Mouse (Mus musculus) cerebellum, adult 18-20 months (tissue): ENCODE results near the gene Ddx28.
A peak's percentile ranks its signal among the peaks of the same experiment; 100 is the strongest.
"Not testable (repeated sequence)": the region's sequence is repeated elsewhere in the genome, so short reads cannot be mapped to it uniquely, and the experiment has no call there.

Experiments used
- DNase-seq, 2 experiments: peaks; one replicate each; pipeline ENCODE4 v3.0.0; 2021

Ddx28 gene

DNA sequence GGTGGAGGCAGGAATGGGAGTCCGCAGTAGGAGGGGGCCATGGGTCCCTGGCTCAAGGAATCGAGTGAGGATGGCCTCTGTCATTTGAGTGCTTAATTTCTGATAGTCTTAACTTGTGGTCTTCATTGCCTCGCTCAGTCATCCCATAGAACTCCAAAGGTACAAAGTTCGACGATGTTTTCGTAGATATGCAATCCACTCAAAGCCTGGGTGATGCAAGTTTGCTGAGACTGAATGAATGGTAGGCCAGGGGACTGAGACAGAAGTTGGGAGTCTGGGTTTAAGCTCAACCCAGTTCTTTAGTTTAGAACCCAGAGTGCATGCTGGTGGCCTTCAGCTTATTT lies at the start of gene Ddx28:
Ddx28 (minus strand) TSS at position 240 of the 344 bp plus-strand sequence.
- DNase-seq, result no peak

DNA sequence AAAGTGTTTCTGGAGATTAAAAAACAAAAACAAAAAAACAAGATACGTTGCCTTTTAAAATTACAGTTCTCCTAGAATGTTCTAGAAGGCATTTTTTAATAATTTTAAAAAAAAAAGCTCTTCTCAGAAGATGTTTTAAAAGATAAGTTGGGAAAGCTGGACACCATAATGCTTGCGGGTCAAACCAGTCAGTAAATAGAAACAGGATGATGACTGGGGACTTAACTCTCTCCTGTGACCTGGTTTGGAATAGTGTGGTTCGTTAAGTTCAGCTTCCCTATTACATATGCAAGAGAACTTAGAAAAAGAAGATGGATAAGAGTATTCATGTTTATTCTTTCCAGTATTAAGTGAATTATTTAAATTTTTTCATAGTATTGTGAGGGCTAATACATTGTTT lies 48.8 kb upstream of the Ddx28 start:
- no peak for DNase-seq

DNA sequence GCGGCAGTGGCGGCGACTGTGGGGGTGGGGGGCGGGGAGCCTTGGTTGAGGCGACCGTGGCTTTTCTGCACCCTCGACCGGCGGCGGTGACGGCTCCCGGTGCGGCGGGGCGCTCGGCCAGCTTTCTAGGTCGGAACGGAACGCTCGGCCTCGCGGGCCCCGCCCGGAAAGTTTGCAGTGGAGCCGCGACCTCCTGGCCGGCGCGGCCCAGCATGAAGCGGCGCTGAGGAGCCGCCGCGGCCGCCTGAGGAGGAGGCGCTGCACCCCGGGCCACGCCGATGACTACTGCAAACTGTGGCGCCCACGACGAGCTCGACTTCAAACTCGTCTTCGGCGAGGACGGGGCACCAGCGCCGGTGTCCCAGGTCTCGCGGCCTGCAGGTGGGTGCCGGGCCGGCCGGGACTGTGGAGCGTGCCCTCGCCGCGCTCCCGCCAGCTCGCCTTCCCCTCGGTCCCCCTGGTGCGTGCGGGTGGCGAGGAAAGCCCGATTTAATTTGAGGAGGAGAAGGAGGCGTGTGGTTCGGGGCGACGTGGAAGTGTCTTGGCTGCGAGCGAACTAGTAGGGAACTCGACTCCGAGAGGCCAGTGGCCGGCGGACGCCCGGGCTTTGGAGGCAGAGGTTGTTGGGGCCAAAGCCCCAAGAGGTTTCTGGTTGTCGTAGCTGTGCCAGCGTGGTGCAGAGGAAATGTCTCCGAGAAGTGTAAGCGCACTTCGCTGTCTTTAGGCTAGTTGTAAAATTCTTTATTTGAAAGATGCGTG lies 48.1 kb upstream of the Ddx28 start:
- peak in 1 of 2 experiments; percentile 52 for DNase-seq

DNA sequence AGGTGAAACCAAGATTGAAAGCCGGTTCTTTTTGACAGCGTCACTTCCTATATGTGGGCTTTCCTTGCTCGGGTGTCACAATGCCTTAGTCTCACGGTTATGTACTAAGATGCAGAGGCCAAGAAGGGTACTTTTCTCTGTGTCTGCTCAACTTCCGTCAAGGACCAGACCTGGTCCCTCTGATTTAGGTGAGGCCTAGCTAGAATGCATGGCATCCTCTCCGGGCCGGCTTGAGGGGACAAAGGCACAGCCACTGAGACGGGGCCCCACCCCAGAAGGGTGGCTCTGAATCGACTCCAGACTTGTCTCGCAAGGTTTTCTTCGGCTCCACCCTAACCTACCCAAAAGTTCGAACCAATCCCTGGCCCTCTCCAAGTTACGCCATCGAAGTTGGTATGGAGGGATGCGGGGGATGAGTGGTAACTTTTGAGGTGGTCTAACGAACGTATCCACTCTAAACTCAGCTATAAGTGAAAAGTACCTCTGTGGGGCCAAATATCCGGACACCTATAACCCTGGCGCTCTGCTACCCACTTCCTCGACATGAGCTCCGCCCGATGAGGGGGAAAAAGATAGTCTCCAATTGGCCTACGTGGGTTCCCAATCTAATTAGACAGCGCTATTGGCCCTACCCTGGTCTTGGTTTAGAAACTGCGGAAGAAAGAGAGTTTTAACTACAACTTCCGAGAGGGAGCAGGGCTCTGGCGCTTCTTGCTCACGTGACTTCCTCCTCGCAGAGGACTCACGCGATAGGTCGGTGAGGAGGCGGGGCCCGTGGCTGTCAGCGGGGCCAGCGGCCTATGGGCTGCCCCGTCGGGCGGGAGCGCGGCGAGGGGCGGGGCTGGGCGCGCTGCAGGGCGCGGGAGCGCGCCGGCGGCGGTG lies 47.3 kb upstream of the Ddx28 start, which contains the start of gene Nfatc3:
Nfatc3 (plus strand) TSS at position 110 of the 882 bp plus-strand sequence.
- DNase-seq, result peak; percentile 96 to 98

DNA sequence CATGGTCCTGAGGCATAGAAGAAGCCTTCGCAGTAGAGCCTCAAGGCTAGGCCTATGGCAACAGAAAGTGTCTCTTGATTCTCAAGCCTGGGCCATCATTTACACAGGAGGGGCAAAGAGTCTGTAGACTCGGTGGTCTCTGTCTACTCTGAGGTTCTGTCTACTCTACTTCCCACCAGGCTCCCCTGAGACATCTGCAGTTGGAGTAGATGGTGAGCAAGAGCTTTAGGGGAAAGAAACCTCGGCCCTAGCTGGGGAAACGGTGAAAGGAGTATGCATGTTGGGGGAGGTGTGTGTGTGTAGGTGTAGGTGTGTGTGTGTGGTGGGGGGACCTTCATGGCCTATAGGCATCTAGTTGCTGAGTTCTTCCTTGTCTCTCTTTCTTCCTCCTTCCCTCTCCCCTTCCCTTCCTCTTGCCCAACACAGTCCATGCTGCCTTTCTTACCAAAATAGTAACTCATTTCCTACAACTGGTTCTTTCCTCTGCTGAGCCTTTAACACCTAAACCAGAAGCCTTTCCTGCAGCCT lies 44.8 kb upstream of the Ddx28 start:
- no peak for DNase-seq

DNA sequence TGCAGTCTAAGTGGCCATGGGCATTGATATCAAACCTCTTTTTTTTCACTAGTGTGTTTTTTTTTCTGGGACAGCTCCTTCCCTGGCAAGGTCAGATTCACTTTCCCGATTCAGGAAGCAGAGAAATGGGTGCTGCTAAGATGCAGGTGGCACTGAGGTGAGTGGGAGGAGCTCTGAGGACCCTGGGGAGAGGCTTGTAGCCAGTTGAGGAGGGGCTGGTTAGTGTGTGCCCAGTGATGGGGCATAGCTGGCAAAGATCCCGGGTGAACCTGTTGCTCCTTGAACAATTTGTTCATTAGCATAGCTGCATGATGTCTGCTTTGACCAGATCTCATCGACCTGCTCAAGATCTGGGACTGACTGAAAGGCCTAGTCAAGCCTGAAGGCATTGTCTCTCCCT lies 43.4 kb upstream of the Ddx28 start:
- DNase-seq, result no peak

DNA sequence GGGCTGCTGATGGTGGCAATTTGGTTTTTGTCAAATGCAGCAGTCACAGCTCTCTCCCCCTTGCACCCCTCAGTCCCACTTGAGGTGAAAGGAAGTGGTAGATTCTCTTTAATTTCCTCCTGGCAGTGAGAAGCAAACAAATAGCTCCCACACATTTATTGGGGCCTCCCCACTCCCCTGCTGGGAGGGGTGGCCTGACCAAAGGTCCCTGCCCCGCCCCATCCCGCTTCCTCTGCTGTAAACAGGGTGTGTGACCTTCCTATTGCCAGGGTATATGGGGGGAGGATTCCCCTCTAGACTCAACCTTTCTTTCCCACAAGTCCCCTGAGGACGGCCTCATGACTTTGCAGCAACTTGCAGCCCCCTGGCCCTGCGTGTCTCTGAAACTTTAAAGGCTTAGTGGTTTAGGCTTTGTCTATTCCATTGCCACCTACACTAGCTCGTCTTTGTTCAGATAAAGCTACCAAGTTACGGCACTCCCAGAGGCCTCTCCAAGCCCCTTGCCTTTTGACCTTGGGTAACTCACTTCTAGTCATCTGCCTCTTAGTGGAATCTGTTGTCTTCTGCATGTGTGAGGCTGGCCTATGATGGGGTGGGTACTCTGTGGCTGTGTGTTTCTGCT lies 42.6 kb upstream of the Ddx28 start:
- no peak for DNase-seq

DNA sequence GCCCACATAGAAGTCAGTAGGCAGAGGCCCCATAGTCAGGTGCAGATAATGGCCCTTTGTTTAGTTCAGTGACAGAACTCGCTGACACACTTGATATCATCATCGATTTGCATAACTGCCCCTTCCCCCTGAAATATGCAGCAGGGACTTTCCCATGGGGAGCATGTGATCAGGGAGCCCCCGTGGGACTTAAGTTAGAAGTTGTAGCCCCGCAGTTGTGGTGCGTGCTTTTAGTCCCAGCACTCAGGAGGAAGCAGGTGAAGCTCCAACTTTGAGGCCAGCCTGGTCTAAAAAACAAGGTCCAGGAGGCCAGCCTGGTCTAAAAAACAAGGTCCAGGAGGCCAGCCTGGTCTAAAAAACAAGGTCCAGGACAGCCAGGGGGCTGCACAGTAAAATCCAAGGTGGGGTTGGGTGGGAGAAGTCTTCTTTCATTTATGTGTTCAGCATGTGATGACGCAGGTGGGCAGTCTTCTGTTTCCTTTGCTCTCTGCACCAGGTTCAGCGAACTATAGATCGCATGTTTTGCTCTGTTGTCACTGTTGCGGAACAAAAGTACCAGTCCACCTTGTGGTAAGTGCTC lies 40.9 kb upstream of the Ddx28 start:
- DNase-seq, result no peak

DNA sequence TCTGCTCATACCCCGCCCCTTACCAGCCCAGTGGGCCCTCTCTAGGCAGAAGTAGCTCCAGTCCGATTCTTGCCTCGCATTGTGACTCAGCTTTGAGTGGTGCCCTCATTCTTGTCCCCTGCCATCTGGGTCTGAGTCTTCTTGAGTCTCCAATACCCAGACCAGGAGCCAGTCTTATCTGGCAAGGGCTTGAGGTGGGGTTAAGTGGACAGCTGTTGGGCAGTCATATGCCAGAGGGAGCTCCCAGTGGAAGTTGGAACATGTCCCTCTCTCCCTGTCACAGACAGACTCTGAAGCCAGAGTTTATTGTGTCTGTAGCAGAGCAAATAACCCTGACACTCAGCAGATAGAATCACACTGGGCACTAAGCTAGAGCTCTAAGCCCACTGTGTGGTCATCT lies 39.4 kb upstream of the Ddx28 start:
- no peak for DNase-seq

DNA sequence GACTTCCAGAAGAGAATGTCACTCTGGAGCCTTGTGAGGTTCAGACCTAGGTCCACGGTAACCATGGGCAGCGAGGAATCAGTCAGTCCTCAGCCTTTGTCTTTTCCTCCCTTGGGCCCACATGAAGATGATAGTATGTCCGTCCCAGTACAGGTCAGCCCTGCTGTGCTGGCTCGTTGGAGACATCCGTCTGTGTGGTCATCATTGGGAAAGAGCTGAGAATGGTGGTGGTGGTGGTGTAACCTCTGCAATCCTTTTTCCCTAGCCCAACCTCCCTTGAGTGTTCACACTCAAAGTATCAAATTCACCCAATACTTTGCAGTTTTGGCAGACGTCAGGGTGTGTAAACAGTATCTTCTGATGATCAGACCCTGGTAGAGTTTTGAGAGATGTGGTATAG lies 38.2 kb upstream of the Ddx28 start:
- no peak for DNase-seq

DNA sequence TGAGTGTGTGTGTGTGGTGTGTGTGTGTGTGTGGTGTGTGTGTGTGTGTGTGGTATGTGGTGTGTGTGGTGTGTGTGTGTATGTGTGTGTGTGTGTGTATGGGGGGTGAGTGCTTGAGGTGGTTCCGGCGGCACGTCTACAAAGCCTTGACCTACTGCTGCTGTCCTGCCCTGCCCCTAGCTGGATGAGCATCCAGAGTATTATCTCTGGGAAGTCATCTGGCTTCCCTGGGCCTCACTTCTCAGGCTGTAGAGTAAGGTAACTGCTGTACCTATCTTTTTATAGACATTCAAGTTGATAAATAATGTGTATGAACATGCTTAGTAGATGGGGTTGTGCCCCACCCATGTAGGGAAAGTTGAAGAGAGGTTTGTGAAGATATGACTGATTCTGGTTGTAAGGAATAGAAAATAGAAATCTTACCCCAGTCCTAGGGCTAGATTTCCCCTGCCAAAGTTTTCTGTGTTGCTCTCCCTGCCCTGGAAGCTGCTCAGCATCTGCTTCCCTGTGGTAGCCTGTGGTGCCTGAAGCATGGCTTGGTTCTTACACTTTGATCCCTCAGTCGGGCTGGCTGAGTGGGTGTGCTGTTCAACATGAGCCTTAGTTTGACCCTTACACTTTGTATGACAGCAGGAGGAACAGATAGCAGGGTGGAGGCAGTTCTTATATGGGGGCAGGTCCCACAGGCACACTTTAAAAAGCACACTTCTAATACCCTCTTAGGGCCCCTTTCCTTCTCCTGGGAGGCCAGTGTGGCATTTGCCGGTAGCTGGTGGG lies 36.4 kb upstream of the Ddx28 start:
- DNase-seq, result no peak

DNA sequence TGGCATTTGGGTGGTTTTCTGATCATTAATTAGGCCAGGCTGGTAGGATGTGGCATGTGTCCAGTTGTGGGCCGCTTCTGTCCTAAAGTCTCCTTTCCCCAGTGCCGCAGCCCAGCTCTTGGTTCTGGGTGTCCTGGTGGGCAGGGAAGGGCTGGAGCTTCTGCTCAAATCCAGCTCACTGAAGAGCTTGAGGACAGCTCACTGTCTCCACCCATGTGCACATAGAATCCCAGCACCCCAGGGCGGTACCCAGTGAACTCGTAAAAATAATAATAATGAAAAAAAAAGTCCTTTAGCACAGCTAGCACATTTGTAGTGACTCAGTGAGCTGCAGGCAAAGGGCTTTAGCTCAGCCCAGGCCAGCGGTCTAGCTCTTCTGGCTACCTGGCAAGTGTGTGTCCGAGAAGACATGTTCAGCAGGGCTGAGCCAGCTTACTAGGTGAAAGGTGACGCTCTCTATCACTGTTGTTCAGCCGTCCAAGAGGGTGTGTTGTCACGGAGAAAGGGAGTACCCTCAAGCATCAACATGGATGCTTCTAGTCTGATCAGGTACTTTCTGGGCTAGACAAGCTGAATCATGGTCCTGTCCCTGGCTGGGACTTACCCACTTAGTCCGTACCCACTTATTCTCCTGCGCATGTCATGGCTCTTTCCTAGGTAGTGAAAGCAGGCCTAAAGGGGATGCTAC lies 35.3 kb upstream of the Ddx28 start:
- no peak for DNase-seq

DNA sequence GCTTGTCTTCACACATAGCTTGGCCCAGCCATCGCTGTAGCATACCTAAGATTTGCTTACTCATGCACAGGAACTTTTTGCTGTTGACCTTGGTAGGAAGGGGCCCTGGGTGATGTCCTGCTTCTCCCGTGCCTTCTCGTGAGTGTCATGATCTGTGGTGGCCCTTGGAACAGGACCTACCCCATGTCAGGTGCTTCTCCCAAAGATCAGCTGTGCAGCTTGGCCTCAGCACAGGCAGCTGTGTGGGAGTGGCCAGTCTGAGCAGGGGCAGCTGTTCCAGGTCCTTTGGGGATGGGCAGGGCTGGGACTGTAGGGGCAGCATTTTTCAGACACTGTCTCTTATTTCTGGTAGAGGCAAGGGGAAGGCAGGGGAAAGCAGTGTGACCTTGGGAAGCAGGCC lies 32.5 kb upstream of the Ddx28 start:
- DNase-seq, result no peak

DNA sequence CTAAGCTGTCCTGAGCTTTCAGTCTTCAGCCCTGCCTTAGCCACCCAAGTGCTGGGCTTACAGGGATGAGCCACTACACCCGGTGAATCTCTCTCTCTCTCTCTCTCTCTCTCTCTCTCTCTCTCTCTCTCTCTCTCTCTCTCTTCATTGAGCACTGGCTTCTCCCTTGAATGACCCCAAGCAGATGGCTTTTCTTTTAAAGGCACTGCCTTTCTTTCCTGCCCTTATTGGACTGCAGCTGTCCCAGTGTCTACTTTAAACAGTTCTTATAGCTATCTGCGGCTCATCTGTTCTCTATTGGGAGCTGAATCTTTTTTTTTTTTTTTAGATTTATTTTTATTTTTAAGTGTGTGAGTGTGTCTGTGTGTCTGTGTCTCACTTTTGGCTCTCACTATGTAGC lies 31.4 kb upstream of the Ddx28 start:
- no peak for DNase-seq

DNA sequence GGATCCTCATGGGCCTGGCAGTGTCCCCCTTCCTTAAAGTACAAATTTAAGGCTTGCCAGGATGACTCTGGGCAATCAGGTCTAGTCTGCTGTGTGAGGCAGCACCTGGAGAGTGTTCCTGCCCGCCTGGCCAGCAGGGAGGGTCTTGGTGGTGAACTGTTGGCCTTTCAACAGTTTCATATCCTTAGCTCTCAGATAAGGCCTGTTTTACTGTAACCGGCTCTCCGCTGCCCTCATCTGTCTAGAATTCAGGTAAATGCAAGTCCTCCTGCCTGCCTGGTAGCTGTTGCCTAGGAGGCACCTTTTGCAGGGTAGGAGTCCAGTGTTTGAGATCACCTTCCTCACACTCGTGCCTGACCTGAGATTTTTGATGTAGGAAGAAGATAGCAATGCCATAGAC lies 28.5 kb upstream of the Ddx28 start:
- DNase-seq, result no peak

DNA sequence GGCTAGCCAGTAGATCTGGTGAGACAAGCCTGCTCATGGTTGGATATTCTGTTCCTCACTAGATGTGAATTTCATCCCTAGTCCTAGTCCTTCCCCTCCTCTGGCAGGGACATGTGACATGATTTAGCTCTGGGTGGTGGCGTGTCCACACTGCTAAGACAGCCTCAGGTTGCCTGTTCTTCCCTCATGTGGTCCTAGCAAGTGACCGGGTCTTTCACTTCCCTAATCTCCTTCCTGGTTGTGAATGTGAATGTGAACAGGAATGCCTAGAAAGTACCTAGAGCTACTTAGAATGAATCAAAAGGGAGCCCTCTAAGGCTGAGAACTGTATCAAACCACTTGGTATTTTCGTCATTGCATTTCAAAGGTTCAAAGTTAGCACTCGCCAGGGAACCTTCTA lies 27.9 kb upstream of the Ddx28 start:
- no peak for DNase-seq

DNA sequence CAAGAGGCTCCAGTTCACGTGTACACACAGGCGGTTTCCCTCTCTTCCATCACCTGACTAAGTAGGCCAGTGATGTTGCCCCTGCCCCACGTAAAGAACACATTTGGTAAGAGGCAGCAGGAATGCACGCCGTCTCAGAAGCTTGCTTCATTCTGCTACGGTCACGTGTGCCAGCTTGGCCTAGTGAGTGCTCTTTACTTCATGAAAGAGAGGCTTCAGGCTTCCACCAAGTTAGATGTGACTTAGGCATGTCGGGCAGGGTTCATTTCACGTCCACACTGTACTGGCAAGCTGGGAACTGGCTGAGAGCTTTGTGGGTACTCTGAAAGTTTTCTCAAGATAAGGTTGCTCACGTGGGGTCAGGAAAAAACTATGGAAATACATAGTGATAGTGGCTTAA lies 27.0 kb upstream of the Ddx28 start:
- no peak for DNase-seq

DNA sequence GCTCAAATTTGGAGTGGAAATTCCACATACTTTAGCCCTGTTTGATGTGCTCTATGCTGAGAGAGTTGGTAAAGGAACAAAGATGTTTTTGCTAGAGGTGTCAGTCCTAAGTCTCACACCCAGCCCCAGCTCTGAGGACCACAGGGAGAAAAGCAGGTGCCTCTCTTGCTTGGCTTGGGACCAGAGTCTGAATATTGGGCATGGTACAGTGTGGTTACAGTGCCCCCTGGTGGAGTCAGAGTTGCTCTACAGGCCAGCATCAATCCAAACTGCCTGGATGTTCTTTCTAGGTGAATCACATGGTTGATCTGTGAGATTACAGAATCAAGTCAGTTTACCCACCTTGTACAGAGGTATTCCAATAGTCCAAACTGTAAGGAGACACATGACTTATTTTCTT lies 10.8 kb upstream of the Ddx28 start:
- peak; percentile 74 to 91 for DNase-seq

DNA sequence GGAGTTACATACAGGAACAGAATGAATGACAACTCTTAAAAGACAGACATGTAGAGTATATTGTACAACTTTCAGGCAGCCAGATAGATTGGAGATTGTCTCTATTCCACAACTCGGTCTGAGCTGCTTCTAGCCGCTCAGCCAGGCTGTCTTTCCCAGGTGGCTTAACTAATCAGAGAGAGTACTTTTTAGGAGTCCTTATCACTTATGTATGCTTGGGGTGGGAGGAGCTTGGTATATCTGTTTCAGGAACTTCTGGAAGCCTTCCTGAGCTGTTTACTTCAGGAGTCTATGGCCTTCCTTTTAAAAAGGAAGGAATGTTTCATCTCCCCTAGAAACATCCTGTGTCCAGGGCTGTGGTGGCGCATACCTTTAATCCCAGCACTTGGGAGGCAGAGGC lies 6.4 kb upstream of the Ddx28 start:
- DNase-seq, result no peak

DNA sequence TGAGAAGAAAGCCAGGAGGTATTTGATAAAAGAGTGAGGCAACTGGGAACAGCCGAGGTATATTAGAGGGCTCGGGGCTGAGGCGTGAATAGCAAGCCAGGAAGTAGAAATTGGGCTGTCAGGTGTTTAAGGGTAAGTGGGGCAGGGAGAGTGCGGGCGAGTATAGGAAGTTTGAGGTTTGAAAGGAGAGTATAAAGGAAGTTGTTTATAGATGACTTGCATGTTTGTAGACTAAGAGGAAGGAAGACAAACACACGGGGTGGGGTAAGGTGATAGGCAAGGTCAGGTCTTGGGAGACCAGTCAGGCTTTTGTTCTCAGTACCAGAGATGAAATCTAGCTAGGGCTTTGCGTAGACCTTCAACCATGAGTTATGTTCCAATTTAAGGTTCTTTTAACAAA lies 5.4 kb upstream of the Ddx28 start:
- no peak for DNase-seq

DNA sequence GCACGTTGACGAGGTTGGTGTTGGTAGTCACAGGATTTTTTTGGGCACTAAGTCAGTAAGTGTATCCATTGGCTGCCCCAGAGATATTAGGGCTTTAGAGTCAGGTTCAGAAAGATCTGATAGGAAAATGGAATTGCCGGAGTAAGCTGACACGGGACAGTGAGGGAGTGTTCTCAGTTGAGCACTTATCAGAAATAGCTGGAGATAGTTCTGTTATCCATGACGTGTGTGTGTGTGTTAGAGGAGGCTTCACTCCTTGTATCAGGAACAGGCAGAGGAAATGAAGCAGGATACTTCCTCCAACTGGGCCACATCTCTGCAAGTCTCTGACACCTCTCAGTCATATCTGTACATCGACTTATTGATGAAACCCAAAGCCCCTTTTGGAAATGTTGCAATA lies 4.6 kb upstream of the Ddx28 start:
- no peak for DNase-seq

DNA sequence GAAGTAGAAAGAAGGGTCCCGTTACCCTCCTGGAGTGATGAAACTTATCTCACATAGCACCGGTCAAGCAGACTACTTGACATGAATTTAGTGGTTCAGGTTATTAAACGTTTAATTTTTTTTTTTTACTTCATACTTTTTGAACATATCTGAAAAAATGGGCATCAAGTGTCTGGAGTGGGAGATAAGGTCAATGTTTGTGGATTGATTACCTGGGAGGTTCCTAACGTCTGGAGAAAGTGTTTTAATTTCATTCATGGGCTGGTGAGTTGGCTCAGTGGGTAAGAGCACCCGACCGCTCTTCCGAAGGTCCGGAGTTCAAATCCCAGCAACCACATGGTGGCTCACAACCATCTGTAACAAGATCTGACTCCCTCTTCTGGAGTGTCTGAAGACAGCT lies 521 bp upstream of the Ddx28 start:
- not testable (repeated sequence) for DNase-seq
